Mouse (Mus musculus) bone marrow macrophage, adult 2 months (primary cell): Measurements from ENCODE around the gene Pax4.

Experiments
- CTCF ChIP-seq: IDR thresholded peaks from 2 replicates; pipeline ENCODE4 v1.5.1; 2012; ENCODE audit warnings: low read depth, mild to moderate bottlenecking, low read length, moderate library complexity
- POLR2A ChIP-seq: IDR thresholded peaks from 2 replicates; pipeline ENCODE4 v1.6.1; 2012; ENCODE audit warnings: mild to moderate bottlenecking, low read depth, low read length, borderline replicate concordance

DNA sequence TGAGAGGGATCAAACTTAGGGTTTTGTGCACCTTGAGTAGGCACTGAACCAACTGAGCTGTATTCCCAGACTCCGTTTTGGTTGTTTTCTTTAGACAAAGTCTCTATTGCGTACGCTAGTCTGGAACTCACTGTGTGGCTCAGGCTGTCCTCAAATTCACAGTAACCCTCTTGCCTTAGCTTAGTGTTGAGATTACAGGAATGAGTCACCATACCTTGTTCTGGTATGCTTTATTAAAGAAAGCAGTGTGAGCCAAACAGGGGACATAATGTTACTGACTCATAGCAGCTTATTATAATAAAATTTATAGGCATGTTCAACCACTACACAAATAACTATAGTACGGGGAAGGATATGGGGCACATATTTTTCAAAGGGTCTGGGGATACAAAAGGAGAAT is 25.1 kb upstream of the Pax4 start:
- TF ChIP-seq POLR2A (no peak), CTCF (no peak)
